Mouse (Mus musculus): ENCODE measurements around the gene Slc47a2.
"Not testable (repeated sequence)": the region's sequence is repeated elsewhere in the genome, so short reads cannot be mapped to it uniquely, and the experiment has no call there.

Slc47a2 gene

DNA sequence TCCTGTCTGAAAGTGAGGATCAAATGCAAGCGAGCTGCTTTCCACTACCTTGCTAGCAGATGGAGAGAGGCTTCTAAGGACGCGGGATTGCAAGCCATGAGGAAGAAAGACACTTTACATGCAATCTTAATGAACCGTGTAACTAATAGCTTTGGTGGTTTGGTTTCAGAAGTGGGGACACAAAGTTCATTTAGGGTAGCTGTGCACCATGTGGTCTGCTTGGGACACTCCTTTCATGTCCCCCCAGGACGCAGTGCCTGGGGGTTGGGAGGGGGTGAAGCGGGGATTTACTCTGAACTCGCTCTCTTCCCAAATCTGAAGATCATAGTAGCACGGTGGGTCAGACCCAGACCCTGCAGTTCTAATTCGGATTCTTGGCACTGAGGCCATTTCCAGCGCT, 689 bp downstream of the Slc47a2 start:
- no peak for DNase-seq (ENCODE audit: low read depth, low spot score)

- no peak for DNase-seq (ENCODE audit: low read depth, low spot score)
These were observed 1.4 kb downstream of the Slc47a2 start for GRCm38 (mm10) chr11:61341233-61341632.

- no peak for DNase-seq (ENCODE audit: low read depth, low spot score)
These were observed 2.3 kb downstream of the Slc47a2 start for GRCm38 (mm10) chr11:61340374-61340773.

DNA sequence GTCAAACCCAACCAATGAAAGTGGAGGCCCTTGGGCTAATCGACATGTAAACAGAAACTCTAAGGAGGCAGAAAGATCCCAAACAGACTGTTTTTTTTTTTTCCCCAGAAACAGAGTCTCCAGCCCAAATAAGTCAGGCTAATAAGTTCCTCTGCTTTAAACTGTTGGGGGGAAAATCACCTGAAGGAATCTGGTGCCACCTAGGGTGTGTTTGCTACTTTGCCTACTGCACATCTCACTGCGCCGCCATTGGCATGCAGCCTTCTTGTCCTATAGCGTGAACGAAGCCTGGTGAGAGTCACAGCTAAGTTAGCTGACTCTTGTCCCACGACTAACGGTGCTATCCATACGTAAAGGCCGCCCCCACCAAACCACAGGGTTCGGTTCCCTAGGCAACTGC, 5.1 kb downstream of the Slc47a2 start:
- no peak for DNase-seq (ENCODE audit: low read depth, low spot score)

- DNase-seq (ENCODE audit: low read depth, low spot score): no peak
These were observed 21.6 kb downstream of the Slc47a2 start for GRCm38 (mm10) chr11:61320904-61321687.

GRCm38 (mm10) chr11:61319923-61320567, 22.6 kb downstream of the Slc47a2 start:
- DNase-seq (ENCODE audit: low read depth, low spot score): no peak

DNA sequence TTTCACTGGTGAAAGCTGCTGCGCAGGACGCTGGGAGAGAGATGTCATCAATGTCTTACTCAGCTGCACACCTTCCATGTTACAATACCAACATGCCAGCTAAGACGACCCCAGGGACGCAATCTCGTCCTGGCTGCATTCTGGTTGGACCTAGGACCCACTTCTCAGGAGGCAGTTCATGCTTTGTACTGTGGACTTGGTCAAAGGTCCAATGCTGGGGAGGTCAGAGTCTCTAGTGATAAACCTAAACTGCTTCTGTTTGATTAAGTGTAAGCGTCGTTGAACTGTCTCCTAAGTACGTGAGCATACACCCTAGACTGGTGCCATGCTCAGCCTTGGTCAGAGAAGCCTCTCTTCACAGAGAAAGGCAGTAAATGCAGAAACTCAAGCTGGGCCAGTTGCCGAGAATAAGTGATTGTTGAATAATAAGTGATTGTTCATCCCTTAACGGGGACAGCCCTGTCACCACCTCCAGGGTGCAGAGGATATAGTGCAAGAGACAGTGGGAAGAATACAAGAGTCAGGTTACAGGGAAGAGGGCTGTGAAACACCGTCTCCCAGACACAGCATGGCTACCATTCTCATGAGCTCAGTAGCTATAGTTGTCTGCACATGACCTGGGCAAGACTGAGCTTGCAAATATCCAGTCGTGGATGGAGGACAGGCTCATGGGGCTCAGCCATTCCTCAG, 23.3 kb downstream of the Slc47a2 start:
- DNase-seq (ENCODE audit: low read depth, low spot score): no peak

- no peak for DNase-seq (ENCODE audit: low read depth, low spot score)
These were observed 25.8 kb downstream of the Slc47a2 start for GRCm38 (mm10) chr11:61316864-61317263.

- DNase-seq (ENCODE audit: low read depth, low spot score): no peak
These were observed 32.3 kb downstream of the Slc47a2 start for GRCm38 (mm10) chr11:61310321-61310720.

- no peak for DNase-seq (ENCODE audit: low read depth, low spot score)
These were observed 32.8 kb downstream of the Slc47a2 start for GRCm38 (mm10) chr11:61309831-61310230.

- DNase-seq (ENCODE audit: low read depth, low spot score): no peak
These were observed 34.9 kb downstream of the Slc47a2 start for GRCm38 (mm10) chr11:61307795-61308194.

GRCm38 (mm10) chr11:61305377-61305776, 37.3 kb downstream of the Slc47a2 start:
- peak; percentile 23 for DNase-seq (ENCODE audit: low read depth, low spot score)

DNA sequence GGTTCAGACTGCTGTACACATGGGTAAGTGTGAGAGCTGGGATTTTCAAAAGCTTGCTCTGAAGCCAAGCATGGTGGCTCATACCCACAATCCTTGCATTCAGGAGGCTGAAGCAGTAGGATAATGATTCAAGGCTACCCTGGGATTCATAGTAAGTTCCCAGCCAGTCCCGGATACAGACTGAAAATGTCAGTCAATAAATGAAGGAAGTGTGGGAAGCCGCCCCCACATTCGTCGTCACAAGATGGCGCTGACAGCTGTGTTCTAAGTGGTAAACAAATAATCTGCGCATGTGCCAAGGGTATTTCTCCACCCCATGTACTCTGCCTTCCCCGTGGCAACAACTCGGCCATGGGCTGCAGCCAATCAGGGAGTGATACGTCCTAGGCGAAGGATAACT, 38.1 kb downstream of the Slc47a2 start:
- DNase-seq (ENCODE audit: low read depth, low spot score): not testable (repeated sequence)

- DNase-seq (ENCODE audit: low read depth, low spot score): no peak
These were observed 41.8 kb downstream of the Slc47a2 start for GRCm38 (mm10) chr11:61300716-61301392.

DNA sequence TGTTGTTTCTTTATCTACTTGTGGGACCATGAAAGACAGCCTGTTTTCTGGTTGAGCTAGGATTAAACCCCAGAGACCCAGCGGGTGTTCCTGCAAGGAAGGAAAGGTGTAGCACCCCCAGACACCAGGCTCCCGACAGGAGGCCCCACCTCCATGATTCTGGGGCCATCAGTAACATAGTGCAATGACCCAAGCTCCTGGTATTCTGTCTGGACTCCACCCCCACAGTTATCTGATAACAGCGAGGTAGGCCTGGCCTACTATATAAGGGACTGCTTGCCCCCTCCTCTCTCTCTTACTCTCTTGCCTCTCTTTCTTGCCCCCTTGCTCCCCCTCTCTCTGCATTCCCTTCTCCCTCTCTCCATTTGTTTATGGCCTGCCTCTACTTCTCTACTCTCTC, 42.5 kb downstream of the Slc47a2 start:
- no peak for DNase-seq (ENCODE audit: low read depth, low spot score)

GRCm38 (mm10) chr11:61297901-61298300, 44.8 kb downstream of the Slc47a2 start:
- DNase-seq (ENCODE audit: low read depth, low spot score): no peak

DNA sequence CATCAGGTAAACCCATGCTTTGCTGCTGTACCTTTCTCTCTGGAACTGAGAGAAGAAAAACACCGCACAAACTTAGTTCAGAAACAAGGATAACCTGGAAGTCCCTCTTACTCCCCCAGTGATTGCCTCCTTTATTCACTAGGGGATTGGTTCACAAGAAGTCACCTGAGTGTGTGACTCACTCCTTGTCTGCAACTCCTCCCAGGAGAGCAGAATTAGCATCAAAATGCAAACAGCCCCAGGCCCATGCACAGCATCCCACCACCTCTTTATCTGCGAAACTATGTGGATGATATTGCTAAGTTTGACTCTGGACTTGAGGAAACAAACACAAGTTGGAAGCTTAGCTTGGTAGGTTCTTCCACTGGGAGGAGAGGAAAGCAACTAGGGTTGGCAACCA, 45.3 kb downstream of the Slc47a2 start:
- no peak for DNase-seq (ENCODE audit: low read depth, low spot score)

DNA sequence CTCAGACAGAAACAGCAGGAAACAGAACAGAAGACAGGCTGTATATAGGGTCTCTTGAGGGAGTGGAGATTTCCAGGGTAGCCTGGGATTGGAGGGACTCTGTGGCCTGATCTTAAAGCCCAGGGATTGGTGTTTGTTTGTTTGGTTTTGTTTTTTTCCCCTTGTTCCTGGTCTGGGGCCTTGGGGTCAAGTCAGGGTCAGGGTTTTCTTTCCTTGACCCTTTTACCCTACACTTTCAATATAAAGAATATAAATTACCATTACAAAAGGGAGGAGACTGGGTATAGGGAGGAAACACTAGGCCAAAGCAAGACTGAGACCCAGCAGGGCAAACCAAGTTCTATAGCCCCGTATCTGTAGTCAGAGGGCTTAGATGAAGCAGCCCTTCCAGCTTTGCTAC, 46.1 kb downstream of the Slc47a2 start:
- DNase-seq (ENCODE audit: low read depth, low spot score): no peak

DNA sequence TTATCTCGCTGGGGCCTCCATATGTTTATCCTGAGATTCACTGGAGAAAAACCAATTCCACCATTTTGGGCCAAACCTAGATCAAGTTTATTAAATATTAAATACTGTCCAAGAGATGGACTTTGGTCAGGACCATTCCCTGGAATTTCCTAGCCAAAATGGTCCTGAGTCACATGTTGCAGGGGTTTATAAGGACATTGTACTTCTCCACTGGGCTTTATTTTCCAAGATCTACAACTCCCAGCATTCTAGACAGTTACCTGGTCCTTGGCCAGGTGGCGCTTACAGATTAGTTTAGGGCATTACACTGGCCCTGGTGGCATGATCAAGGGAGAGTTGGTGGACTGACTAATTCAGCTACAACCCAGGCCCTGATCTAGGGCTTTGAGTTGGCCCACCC, 47.1 kb downstream of the Slc47a2 start:
- no peak for DNase-seq (ENCODE audit: low read depth, low spot score)

- DNase-seq (ENCODE audit: low read depth, low spot score): no peak
These were observed 48.2 kb downstream of the Slc47a2 start for GRCm38 (mm10) chr11:61294431-61294830.

GRCm38 (mm10) chr11:61293251-61293650, 49.4 kb downstream of the Slc47a2 start:
- DNase-seq (ENCODE audit: low read depth, low spot score): no peak

GRCm38 (mm10) chr11:61284323-61284722, 58.3 kb downstream of the Slc47a2 start:
- no peak for DNase-seq (ENCODE audit: low read depth, low spot score)
